Mouse (Mus musculus) small intestine, adult 2 months (tissue): ENCODE results near the gene Sh2d7. TPM values are rescaled to one million over a fixed set of nuclear protein-coding genes. Genes with fewer than 3 reads are reported as not detected.
"Not testable (repeated sequence)": the region's sequence is repeated elsewhere in the genome, so short reads cannot be mapped to it uniquely, and the experiment has no call there.

Experiments
- H3K27ac ChIP-seq: fragments of 200-500 bp; 2 replicates; pipeline ENCODE4 v1.5.1; 2012; ENCODE audit warnings: low read depth, low read length, control low read depth, inconsistent platforms; ENCODE audit not compliant: insufficient read depth
- H3K27me3 ChIP-seq: fragments of 200-500 bp; 2 replicates; pipeline ENCODE4 v1.6.1; 2012; ENCODE audit warnings: mild to moderate bottlenecking, moderate library complexity, low read length, inconsistent platforms; ENCODE audit not compliant: control insufficient read depth, insufficient read depth
- H3K36me3 ChIP-seq: fragments of 200-500 bp; 2 replicates; pipeline ENCODE4 v1.6.1; 2012; ENCODE audit warnings: mild to moderate bottlenecking, low read length, control low read depth, inconsistent platforms; ENCODE audit not compliant: control insufficient read depth, insufficient read depth
- H3K4me1 ChIP-seq: fragments of 200-500 bp; 2 replicates; pipeline ENCODE4 v1.6.1; 2012; ENCODE audit warnings: low read length, inconsistent platforms, mixed read lengths; ENCODE audit not compliant: control insufficient read depth, insufficient read depth, insufficient read length
- H3K4me3 ChIP-seq: fragments of 200-500 bp; 2 replicates; pipeline ENCODE4 v1.5.1; 2012; ENCODE audit warnings: low read depth, mild to moderate bottlenecking, control low read depth, inconsistent platforms, low read length, moderate library complexity
- CTCF ChIP-seq: fragments of 200-500 bp; IDR thresholded peaks from 2 replicates; pipeline ENCODE4 v1.5.1; 2012; ENCODE audit warnings: low read depth, mild to moderate bottlenecking, control low read depth, inconsistent platforms, low read length, moderate library complexity, mixed read lengths; ENCODE audit not compliant: insufficient replicate concordance, insufficient read length; ENCODE audit errors: extremely low read depth
- POLR2A ChIP-seq: fragments of 200-500 bp; IDR thresholded peaks from 2 replicates; pipeline ENCODE4 v1.6.1; 2012; ENCODE audit warnings: low read depth, mild to moderate bottlenecking, control low read depth, inconsistent platforms, low read length, moderate library complexity
- WGBS: fragments of 180-500 bp; shearing (Covaris S2); methylation state at CpG from one replicate; pipeline ENCODE4 v1.1.7; 2018; 5-methylcytosine and 5-hydroxymethylcytosine counted together
- polyA plus RNA-seq: library from polyadenylated mRNA; depleted of rRNA; stranded (reverse); fragments of >200 nt; gene quantifications from 2 replicates; pipeline ENCODE4 v1.2.3, GENCODE M21; 2012; rRNA removed

Sh2d7 gene
- polyA plus RNA-seq, 1 experiment, result 5.7 TPM

DNA sequence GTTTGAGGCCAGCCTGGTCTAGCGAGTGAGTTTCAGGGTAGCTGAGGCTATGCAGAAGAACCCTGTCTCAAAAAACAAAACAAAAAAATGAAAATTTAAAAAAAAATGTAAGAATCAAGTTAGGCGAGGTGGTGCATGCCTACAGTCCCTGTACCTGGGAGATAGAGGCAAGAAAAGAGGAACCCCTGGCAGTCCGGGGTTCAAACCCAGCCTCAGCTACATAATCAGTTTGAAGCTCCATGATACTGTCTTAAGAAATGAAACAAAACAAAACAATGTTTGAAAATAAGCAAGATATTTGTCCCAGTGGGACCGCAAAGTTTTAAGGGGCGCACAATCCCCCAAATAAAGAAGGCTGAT is 47.0 kb downstream of the Sh2d7 start:
- Histone ChIP-seq H3K36me3 (peaks cover 6% of the 10 kb centered on the region), H3K27ac (no peak overlapping the region), H3K4me1 (no peaks in the 10 kb centered on the region; the same call in 1 of the 2 replicates), H3K27me3 (no peaks in the 10 kb centered on the region), H3K4me3 (peak overlapping the region; percentile 73)
- WGBS, result 28% methylated on average over 5 of the region's 5 CpGs
- no peak for TF ChIP-seq POLR2A
- TF ChIP-seq CTCF, result no peak

- under 1% methylated on average over 67 of the region's 73 CpGs for WGBS
Observed at GRCm38 (mm10) chr9:54586199-54587061, 47.6 kb downstream of the Sh2d7 start, which contains the start of gene Idh3a. Gene Idh3a, plus strand, starts transcription at chr9:54586334.

GRCm38 (mm10) chr9:54587863-54588262 is 49.1 kb downstream of the Sh2d7 start:
- TF ChIP-seq POLR2A, result no peak
- TF ChIP-seq CTCF, result no peak
- peaks cover 18% of the 10 kb centered on the region for H3K36me3 ChIP-seq
- no peak overlapping the region for H3K27ac ChIP-seq
- no peaks in the 10 kb centered on the region; the same call in 1 of the 2 replicates for H3K4me1 ChIP-seq
- H3K4me3 ChIP-seq, result no peak overlapping the region
- WGBS, result 33% methylated on average over 4 of the region's 4 CpGs
- no peaks in the 10 kb centered on the region for H3K27me3 ChIP-seq

More at GRCm38 (mm10) chr9:54586199-54587061, 47.6 kb downstream of the Sh2d7 start, which contains the start of gene Idh3a:
- peak within 1 kb of the TSS; percentile 18 for H3K27ac ChIP-seq
- H3K27me3 ChIP-seq, result no peaks in the 10 kb centered on the region
- peak within 1 kb of the TSS; percentile 73 for H3K4me3 ChIP-seq
- peaks cover 8% of the 10 kb centered on the region for H3K36me3 ChIP-seq
- TF ChIP-seq CTCF (no peak), POLR2A (peak; percentile 71)
- no peaks in the 10 kb centered on the region; the same call in 1 of the 2 replicates for H3K4me1 ChIP-seq

- not testable (repeated sequence) for H3K4me1 ChIP-seq, H3K27me3 ChIP-seq, H3K27ac ChIP-seq, H3K4me3 ChIP-seq
- WGBS, result 84% methylated on average over 4 of the region's 4 CpGs
- peaks cover 70% of the 10 kb centered on the region for H3K36me3 ChIP-seq
Observed at GRCm38 (mm10) chr9:54593652-54594051, 54.9 kb downstream of the Sh2d7 start.

Other genes with a start within 250 kb of the Sh2d7 start
- gene Dmxl2, start 37.4 kb upstream of the Sh2d7 start, polyA plus RNA-seq, result 0.51 and 0.63 TPM in 2 replicates
- gene Cib2, start 21.2 kb downstream of the Sh2d7 start, polyA plus RNA-seq, result 1.5 and 2.6 TPM in 2 replicates
- 15.6 and 32.8 TPM in 2 replicates for gene Idh3a, start 47.4 kb downstream of the Sh2d7 start, polyA plus RNA-seq
- 1.9 and 2.1 TPM in 2 replicates for gene Acsbg1, start 122.9 kb downstream of the Sh2d7 start, polyA plus RNA-seq
- gene Dnaja4, start 159.9 kb downstream of the Sh2d7 start, polyA plus RNA-seq, result 1.2 and 1.3 TPM in 2 replicates
- gene Wdr61, start 195.5 kb downstream of the Sh2d7 start, polyA plus RNA-seq, result 7.8 and 11.9 TPM in 2 replicates
- 0.86 and 3.2 TPM in 2 replicates for gene Crabp1, start 225.8 kb downstream of the Sh2d7 start, polyA plus RNA-seq